Mouse (Mus musculus): ENCODE measurements at regions not wholly inside any gene's neighbourhood (a gene's known extent, or its start where the extent isn't known, plus 50 kb on each side); places are given as distances from the start of the nearest gene placed in this dataset.

GRCm38 (mm10) chr15:67355334-67355733, 854.6 kb upstream of the Lrrc6 start:
- TF ChIP-seq CTCF (IDR thresholded peaks at IDR 0.05; ENCODE audit: low read depth) (no peak), EP300 (IDR thresholded peaks at IDR 0.05; ENCODE audit: low read depth) (no peak)

Data from heart, postnatal 0 days (tissue).